Mouse (Mus musculus): ENCODE measurements around the gene Oas1g. TPM values are rescaled to one million over a fixed set of nuclear protein-coding genes. Genes with fewer than 3 reads are reported as not detected.

Oas1g gene
- total and polyA plus RNA-seq, 3 experiments: not detected

- H3K4me1 ChIP-seq (ENCODE audit: control insufficient read depth in 1 of 2, insufficient read depth in 2 of 2, low read length in 2 of 2): no peaks in the 10 kb centered on the region
- H3K9ac ChIP-seq (ENCODE audit: control insufficient read depth, low read depth, low read length, poor library complexity, severe bottlenecking): no peak overlapping the region
- H3K27me3 ChIP-seq (ENCODE audit: control insufficient read depth in 1 of 2, insufficient read depth in 2 of 2, low read length in 2 of 2): 0 out of 4 replicates have a peak, but pooled peaks cover 0 to 1% of the 10 kb centered on the region in 2 experiments
- DNase-seq (ENCODE audit: low read depth, low spot score): peak; percentile 6
- no peaks in the 10 kb centered on the region for H3K36me3 ChIP-seq (ENCODE audit: control insufficient read depth in 1 of 2, insufficient read depth in 2 of 2, low read length in 2 of 2)
- H3K79me2 ChIP-seq (ENCODE audit: control insufficient read depth, insufficient read depth, low read length, poor library complexity): no peaks in the 10 kb centered on the region
- no peak overlapping the region for H3K4me3 ChIP-seq (ENCODE audit: control insufficient read depth in 1 of 2, insufficient read depth in 1 of 2, low read depth in 2 of 2, low read length in 2 of 2)
- no peak for TF ChIP-seq ZC3H11A (IDR thresholded peaks at IDR 0.05; ENCODE audit: low read depth, low read length)
- TF ChIP-seq POLR2AphosphoS2 (IDR thresholded peaks at IDR 0.05; ENCODE audit: low read length): no peak
- no peak for TF ChIP-seq SMC3 (IDR thresholded peaks at IDR 0.05; ENCODE audit: low read depth, low read length)
- no peak for TF ChIP-seq ZNF384 (IDR thresholded peaks at IDR 0.05; ENCODE audit: low read depth, low read length)
- TF ChIP-seq GATA1 (IDR thresholded peaks at IDR 0.05; ENCODE audit: low read depth, low read length): no peak
- no peak for TF ChIP-seq CHD2 (IDR thresholded peaks at IDR 0.05; ENCODE audit: low read length)
- no peak for TF ChIP-seq ETS1 (IDR thresholded peaks at IDR 0.05; ENCODE audit: low read depth, low read length)
- TF ChIP-seq KAT2A (conservative IDR thresholded peaks at IDR 0.05; ENCODE audit: low read depth, low read length): no peak
- TF ChIP-seq E2F4 (IDR thresholded peaks at IDR 0.05; ENCODE audit: borderline replicate concordance, low read depth, low read length): no peak
- no peak overlapping the region for H3K27ac ChIP-seq (ENCODE audit: control insufficient read depth, low read depth, low read length)
- H3K9me3 ChIP-seq (replicated peaks; ENCODE audit: insufficient read depth, low read length): no peaks in the 10 kb centered on the region
Observed at GRCm38 (mm10) chr5:120844713-120845112, 42.7 kb downstream of the Oas1g start.

- no peaks in the 10 kb centered on the region for H3K36me3 ChIP-seq (ENCODE audit: control insufficient read depth in 1 of 2, insufficient read depth in 2 of 2, low read length in 2 of 2)
- H3K79me2 ChIP-seq (ENCODE audit: control insufficient read depth, insufficient read depth, low read length, poor library complexity): no peaks in the 10 kb centered on the region
- H3K4me1 ChIP-seq (ENCODE audit: control insufficient read depth in 1 of 2, insufficient read depth in 2 of 2, low read length in 2 of 2): no peaks in the 10 kb centered on the region
- no peak for TF ChIP-seq BHLHE40 (IDR thresholded peaks at IDR 0.05; ENCODE audit: borderline replicate concordance, low read depth, low read length)
- TF ChIP-seq TAL1 (IDR thresholded peaks at IDR 0.05; ENCODE audit: low read length): no peak
- no peak for TF ChIP-seq ZKSCAN1 (IDR thresholded peaks at IDR 0.05; ENCODE audit: low read depth, low read length)
- no peak for TF ChIP-seq USF2 (IDR thresholded peaks at IDR 0.05; ENCODE audit: borderline replicate concordance in 1 of 2, insufficient read depth in 1 of 2, low read depth in 1 of 2, low read length in 2 of 2)
- TF ChIP-seq GATA1 (IDR thresholded peaks at IDR 0.05; ENCODE audit: low read depth, low read length): no peak
- no peak for TF ChIP-seq MEF2A (IDR thresholded peaks at IDR 0.05; ENCODE audit: extremely low read depth, insufficient replicate concordance, low read depth, low read length, poor library complexity, severe bottlenecking)
- no peak for TF ChIP-seq TBP (IDR thresholded peaks at IDR 0.05; ENCODE audit: low read depth, low read length)
- TF ChIP-seq RAD21 (IDR thresholded peaks at IDR 0.05; ENCODE audit: low read depth, low read length): peak; percentile 61
- no peak for TF ChIP-seq HCFC1 (IDR thresholded peaks at IDR 0.05; ENCODE audit: low read depth, low read length)
- no peak for TF ChIP-seq NRF1 (IDR thresholded peaks at IDR 0.05; ENCODE audit: insufficient read depth, low read depth, low read length, poor library complexity, severe bottlenecking)
- TF ChIP-seq SMC3 (IDR thresholded peaks at IDR 0.05; ENCODE audit: low read depth, low read length): peak; percentile 52
- peak; percentile 70 to 93 (median 74) for TF ChIP-seq CTCF (IDR thresholded peaks at IDR 0.05 in 2 of 3, conservative IDR thresholded peaks at IDR 0.05 in 1 of 3; ENCODE audit: control insufficient read depth in 1 of 3, insufficient read depth in 1 of 3, low read depth in 2 of 3, low read length in 3 of 3, poor library complexity in 1 of 3, severe bottlenecking in 1 of 3)
- no peak for TF ChIP-seq TCF12 (IDR thresholded peaks at IDR 0.05; ENCODE audit: low read depth, low read length)
- no peak for TF ChIP-seq ETS1 (IDR thresholded peaks at IDR 0.05; ENCODE audit: low read depth, low read length)
- no peak for TF ChIP-seq MAX (IDR thresholded peaks at IDR 0.05; ENCODE audit: low read length)
- peak; percentile 31; the same call in 1 of the 2 replicates for TF ChIP-seq ZC3H11A (IDR thresholded peaks at IDR 0.05; ENCODE audit: low read depth, low read length)
- no peak for TF ChIP-seq NELFE (IDR thresholded peaks at IDR 0.05; ENCODE audit: low read depth, low read length)
- TF ChIP-seq UBTF (IDR thresholded peaks at IDR 0.05; ENCODE audit: borderline replicate concordance, insufficient read depth, low read depth, low read length): no peak
- TF ChIP-seq MXI1 (IDR thresholded peaks at IDR 0.05; ENCODE audit: low read depth, low read length): no peak
- TF ChIP-seq E2F4 (IDR thresholded peaks at IDR 0.05; ENCODE audit: borderline replicate concordance, low read depth, low read length): no peak
- TF ChIP-seq JUND (IDR thresholded peaks at IDR 0.05; ENCODE audit: low read depth, low read length): no peak
- no peak for TF ChIP-seq POLR2A (IDR thresholded peaks at IDR 0.05; ENCODE audit: control insufficient read depth in 1 of 2, insufficient read depth in 1 of 2, low read depth in 1 of 2, low read length in 2 of 2, poor library complexity in 1 of 2)
- no peak for TF ChIP-seq MYB (IDR thresholded peaks at IDR 0.05; ENCODE audit: low read depth, low read length)
- TF ChIP-seq ZMIZ1 (IDR thresholded peaks at IDR 0.05; ENCODE audit: low read depth, low read length): no peak
- TF ChIP-seq GABPA (IDR thresholded peaks at IDR 0.05; ENCODE audit: low read depth, low read length): no peak
- DNase-seq (ENCODE audit: low read depth, low spot score): peak; percentile 52
- no peak overlapping the region for H3K9ac ChIP-seq (ENCODE audit: control insufficient read depth, low read depth, low read length, poor library complexity, severe bottlenecking)
- H3K9me3 ChIP-seq (replicated peaks; ENCODE audit: insufficient read depth, low read length): no peaks in the 10 kb centered on the region
- no peak overlapping the region for H3K27ac ChIP-seq (ENCODE audit: control insufficient read depth, low read depth, low read length)
- H3K4me3 ChIP-seq (ENCODE audit: control insufficient read depth in 1 of 2, insufficient read depth in 1 of 2, low read depth in 2 of 2, low read length in 2 of 2): no peak overlapping the region
- H3K27me3 ChIP-seq (ENCODE audit: control insufficient read depth in 1 of 2, insufficient read depth in 2 of 2, low read length in 2 of 2): peaks cover 3 to 10% of the 10 kb centered on the region in 2 experiments
Observed at GRCm38 (mm10) chr5:120836731-120837585, 50.5 kb downstream of the Oas1g start.
